Mouse (Mus musculus) embryonic fibroblast, embryonic 13.5 days (primary cell): ENCODE results near the gene Odf3l2. TPM values are rescaled to one million over a fixed set of nuclear protein-coding genes. Genes with fewer than 3 reads are reported as not detected.

Source experiments
- H3K27ac ChIP-seq: 2 replicates; pipeline ENCODE4 v1.5.1; 2012; ENCODE audit warnings: low read length, control low read depth, inconsistent platforms; ENCODE audit not compliant: insufficient read depth
- H3K4me1 ChIP-seq: 2 replicates; pipeline ENCODE4 v1.6.1; 2011; ENCODE audit warnings: low read length; ENCODE audit not compliant: control insufficient read depth, insufficient read depth
- H3K4me3 ChIP-seq: 2 replicates; pipeline ENCODE4 v1.5.1; 2011; ENCODE audit warnings: mild to moderate bottlenecking, control low read depth, low read length; ENCODE audit not compliant: insufficient read depth
- CTCF ChIP-seq: IDR thresholded peaks from 2 replicates; pipeline ENCODE4 v1.5.1; 2011; ENCODE audit warnings: mild to moderate bottlenecking, control low read depth, low read length, moderate library complexity, borderline replicate concordance; ENCODE audit not compliant: insufficient read depth
- POLR2A ChIP-seq: IDR thresholded peaks from 2 replicates; pipeline ENCODE4 v1.6.1; 2011; ENCODE audit warnings: low read depth, mild to moderate bottlenecking, control low read depth, low read length, moderate library complexity
- polyA plus RNA-seq: library from polyadenylated mRNA; stranded (reverse); fragments of >200 nt; gene quantifications from 2 replicates; pipeline ENCODE4 v1.2.4, GENCODE M21; 2011; ENCODE audit warnings: low read depth; ENCODE audit not compliant: missing spikeins, insufficient read length

Odf3l2 gene
- polyA plus RNA-seq, 1 experiment: not detected

DNA sequence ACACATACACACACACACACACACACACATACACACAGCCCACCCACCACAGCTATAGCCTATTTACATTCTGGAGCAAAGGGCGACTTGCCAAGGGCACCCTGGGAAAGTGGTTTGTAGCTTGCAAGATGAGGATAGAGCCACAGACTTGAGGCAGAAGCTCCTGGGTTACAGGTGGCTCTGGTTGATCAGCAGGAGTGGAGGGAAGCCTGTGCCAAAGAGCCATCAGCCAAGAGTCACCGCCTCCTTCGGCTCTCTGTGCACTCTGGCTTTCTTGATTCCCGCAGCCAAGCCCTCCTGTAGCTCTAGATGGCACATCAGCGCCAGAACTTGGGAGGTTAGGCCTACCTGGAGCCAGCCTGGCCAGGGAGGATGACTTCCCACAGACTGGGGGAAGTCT is 34.2 kb downstream of the Odf3l2 start:
- Histone ChIP-seq H3K4me3 (no peak overlapping the region), H3K27ac (no peak overlapping the region), H3K4me1 (no peaks in the 10 kb centered on the region)
- TF ChIP-seq CTCF (no peak), POLR2A (no peak)

DNA sequence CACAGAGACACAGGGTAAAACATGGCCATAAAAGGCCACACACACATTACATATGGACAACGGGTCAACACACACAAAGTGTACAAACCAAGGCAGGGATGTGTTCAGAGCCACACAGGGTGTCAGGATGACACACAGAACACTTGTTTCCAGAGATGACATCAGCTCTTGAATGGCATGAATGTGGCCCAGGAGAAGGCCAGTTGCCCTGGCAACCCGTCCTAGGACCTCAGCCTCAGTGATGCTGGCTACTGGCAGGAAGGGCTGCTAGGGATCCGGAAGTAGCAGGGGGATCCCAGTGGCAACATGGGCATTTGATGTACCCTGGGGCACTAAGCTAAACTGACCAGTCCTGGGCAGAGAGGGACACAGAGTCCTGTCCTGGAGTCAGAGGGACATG is 36.3 kb downstream of the Odf3l2 start:
- H3K27ac ChIP-seq: no peak overlapping the region
- no peak overlapping the region for H3K4me3 ChIP-seq
- no peaks in the 10 kb centered on the region for H3K4me1 ChIP-seq
- TF ChIP-seq POLR2A: no peak
- no peak for TF ChIP-seq CTCF

DNA sequence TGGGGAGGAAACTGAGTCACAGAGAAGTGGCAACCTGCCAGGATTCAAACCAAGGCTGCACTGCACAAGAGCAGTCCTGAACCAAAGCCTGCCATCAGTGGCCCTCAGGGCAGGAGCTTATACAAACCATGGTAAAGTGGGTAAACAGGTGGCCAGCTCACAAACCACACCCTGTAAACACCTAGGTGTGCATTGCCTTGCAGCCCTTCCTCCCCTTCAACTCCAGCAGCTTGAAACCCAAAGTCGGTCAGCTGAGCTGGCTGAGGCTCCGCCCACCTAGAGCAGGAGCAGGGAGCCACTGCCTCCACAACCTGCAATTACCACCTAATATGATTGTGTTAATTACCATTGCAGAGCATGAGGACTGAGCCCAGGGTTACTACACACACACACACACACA is 37.6 kb downstream of the Odf3l2 start:
- H3K4me3 ChIP-seq: no peak overlapping the region

DNA sequence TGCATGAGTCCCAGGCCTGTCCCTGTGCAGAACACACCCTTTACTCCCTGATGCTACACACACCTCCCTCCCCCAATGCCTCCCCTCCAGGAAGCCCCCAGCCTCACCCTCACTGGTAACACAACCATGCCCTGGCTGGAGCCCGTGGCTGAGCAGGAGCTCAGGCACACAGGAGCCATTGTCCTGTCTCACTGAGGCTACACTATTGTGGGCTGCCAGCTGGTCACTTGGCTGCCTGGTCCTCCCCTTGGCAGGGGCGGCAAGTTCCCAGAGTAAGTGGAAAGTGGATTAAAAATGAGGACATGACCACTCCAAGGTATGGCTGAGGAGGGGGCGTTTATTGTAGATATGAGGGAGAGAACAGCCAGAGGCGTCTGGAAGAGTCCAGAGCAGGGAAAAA is 39.0 kb downstream of the Odf3l2 start:
- H3K27ac ChIP-seq: no peak overlapping the region
- no peak for TF ChIP-seq CTCF
- TF ChIP-seq POLR2A: no peak
- no peaks in the 10 kb centered on the region for H3K4me1 ChIP-seq
- H3K4me3 ChIP-seq: no peak overlapping the region

More for the DNA sequence above, 37.6 kb downstream of the Odf3l2 start:
- no peak overlapping the region for H3K27ac ChIP-seq
- H3K4me1 ChIP-seq: no peaks in the 10 kb centered on the region
- no peak for TF ChIP-seq POLR2A

DNA sequence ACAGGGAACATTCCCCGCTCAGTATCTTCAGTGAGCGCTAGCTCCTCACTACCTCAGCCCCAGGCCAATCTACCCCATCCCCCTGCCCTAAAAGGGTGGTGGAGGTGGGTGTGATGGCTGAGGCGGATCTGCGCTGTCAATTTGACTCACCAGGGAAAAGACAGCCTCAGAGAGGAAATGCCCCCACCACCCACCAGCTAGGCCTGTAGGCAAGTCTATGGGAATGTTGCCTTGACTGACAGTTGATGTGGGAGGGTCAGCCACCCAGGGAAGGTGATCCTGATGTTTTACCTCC is 47.7 kb downstream of the Odf3l2 start:
- H3K4me3 ChIP-seq: no peak overlapping the region
- H3K4me1 ChIP-seq: no peaks in the 10 kb centered on the region
- no peak overlapping the region for H3K27ac ChIP-seq
- TF ChIP-seq POLR2A (no peak), CTCF (no peak)

DNA sequence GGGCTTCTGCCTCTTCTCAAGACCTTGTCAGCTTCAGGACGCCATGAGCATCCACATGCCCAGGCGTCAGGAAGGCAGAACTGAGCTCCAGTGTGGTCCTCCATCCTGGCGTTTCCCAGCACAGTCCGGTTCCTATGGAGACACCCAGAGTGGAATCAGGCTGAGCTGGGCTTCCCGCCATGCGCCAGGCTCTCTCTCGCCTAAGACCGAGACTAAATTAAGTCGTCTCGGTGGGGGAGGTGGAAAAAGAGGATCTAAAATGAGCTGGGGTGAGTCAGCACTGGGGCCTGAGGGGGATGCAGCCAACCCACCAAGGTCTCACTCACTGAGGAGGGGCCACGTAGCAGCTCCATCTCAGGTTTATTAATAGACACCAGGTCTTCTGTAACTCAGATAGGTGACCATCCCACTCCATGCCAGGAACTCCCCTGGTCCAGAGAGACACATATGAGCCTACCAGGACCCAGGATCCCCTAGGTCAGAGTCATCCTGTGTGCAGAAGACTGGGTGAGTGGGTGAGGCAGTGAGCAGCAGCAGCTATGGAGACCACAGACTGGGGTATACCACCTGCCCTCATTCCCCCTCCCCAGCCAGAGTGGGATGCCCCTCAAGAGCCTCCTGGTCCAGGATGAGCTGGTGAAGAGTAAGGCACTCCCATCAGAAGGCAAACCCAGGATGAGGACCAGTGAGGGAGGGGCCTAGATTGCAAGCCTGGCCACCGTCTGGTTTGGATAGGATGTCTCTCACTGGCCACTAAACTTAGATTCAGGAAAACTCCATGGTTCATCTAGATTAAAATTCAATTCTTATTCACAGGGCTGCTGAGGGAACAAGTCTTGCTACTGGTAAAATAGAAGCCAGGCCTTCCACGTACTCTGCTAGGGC is 48.2 kb downstream of the Odf3l2 start:
- Histone ChIP-seq H3K27ac (no peak overlapping the region), H3K4me3 (no peak overlapping the region), H3K4me1 (no peaks in the 10 kb centered on the region)
- TF ChIP-seq POLR2A (no peak), CTCF (no peak)

DNA sequence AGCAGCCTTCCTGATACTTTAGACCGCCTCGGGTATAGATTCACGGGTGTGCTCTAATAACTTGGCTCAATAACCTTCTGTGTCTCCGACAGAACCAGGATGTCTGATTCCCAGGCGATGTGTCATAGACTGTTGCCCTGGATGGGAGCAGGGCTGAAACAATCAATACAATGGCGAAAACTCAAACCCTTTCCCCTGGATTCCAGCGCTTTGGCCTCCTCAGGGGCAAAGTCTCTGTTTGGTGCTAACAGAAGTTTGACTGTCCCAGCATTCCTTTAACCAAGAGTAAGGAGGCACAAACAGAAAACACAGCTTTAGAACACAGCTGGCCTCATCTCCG is 50.0 kb downstream of the Odf3l2 start:
- no peak for TF ChIP-seq CTCF
- TF ChIP-seq POLR2A: no peak
- Histone ChIP-seq H3K4me1 (no peaks in the 10 kb centered on the region), H3K4me3 (no peak overlapping the region), H3K27ac (no peak overlapping the region)

DNA sequence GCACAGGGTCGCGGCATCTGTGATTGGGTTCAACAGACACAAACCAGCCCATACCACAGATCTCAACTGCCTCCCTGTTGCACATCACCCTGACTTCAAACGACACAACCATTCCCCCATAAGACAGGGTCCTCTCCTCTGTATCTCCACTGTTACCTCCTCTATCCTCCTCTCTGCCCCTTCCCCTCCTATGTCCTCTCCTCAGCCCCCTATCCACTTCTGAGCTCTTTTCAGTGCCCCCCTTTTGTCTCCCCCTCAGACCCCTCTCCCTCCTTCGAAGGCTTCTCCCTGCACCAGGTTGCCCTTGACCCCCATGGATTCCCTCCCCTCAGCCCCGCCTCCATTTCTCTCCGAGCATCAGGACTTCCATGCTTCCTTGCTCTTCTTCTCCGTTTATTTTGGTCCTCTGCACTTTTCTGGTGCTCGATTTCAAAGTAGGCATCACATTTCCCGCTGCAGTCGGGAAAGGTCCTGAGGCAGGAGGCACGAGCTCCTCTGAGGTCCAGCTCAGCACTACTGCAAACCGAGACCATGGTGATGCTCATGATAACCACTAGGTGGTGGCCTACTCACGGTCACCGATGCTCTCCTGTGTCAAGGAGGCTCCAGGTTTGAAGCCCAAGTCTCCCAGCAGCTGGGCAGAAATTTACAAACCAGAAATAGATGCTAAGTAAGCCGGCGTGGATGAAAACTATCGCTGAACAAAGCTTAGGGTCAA is 50.5 kb downstream of the Odf3l2 start:
- Histone ChIP-seq H3K4me3 (no peak overlapping the region), H3K27ac (no peak overlapping the region), H3K4me1 (no peaks in the 10 kb centered on the region)
- TF ChIP-seq POLR2A (no peak), CTCF (peak; percentile 98)

DNA sequence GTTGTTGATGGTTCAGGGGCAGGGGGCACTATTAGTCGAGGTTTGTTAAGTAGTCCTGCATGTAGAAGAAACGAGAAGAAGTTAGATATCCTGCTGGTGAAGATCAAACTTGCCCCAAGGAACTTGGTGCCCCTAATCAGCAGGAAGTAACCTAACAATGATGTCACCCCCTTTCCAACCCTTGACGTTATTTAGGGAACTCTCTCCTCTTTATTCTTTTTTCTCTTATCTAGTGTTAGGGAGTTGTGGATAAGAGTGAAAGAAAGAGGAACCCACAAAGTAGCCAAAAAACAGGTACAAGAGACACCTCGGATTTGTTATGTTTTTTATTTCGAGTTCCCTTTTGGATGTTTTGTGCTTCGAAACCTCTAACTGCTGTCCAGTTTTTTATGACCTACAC is 51.4 kb downstream of the Odf3l2 start:
- no peaks in the 10 kb centered on the region for H3K4me1 ChIP-seq
- TF ChIP-seq CTCF (no peak), POLR2A (no peak)
- H3K4me3 ChIP-seq: no peak overlapping the region

DNA sequence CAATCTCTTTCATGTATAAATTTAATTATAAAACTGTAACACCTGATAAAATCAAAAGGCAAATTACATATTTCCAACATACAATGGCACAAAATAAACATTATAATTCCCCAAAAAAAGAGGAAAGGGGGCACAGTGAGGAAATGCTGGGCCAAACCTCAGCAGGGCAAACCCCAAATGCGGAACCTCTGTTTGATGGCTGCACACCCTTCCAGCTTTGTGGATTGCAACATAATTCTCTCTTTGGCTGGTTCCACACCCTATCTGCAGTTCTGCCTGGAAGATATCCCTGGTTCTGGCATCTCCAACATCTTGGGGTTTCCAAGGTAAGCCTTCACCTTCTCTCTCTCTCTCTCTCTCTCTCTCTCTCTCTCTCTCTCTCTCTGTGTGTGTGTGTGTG is 54.8 kb downstream of the Odf3l2 start:
- TF ChIP-seq CTCF (no peak), POLR2A (no peak)
- H3K27ac ChIP-seq: no peak overlapping the region
- H3K4me1 ChIP-seq: no peaks in the 10 kb centered on the region
- no peak overlapping the region for H3K4me3 ChIP-seq

More for the DNA sequence above, 51.4 kb downstream of the Odf3l2 start:
- no peak overlapping the region for H3K27ac ChIP-seq

Other genes starting within 250 kb of the Odf3l2 start
- not detected in 2 replicates for gene Vmn2r83, start 177.0 kb downstream of the Odf3l2 start, polyA plus RNA-seq
- gene Plpp2, start 111.9 kb downstream of the Odf3l2 start, polyA plus RNA-seq: 23.5 and 39.4 TPM in 2 replicates
- 24.7 and 33.6 TPM in 2 replicates for gene Mier2, start 90.5 kb downstream of the Odf3l2 start, polyA plus RNA-seq
- gene Theg, start 58.4 kb downstream of the Odf3l2 start, polyA plus RNA-seq: not detected in 2 replicates
- 0.19 TPM in 1 of 2 replicates, not detected in the other for gene C2cd4c, start 31.7 kb downstream of the Odf3l2 start, polyA plus RNA-seq
- 15.0 and 18.7 TPM in 2 replicates for gene Shc2, start 7.8 kb downstream of the Odf3l2 start, polyA plus RNA-seq
- not detected in 2 replicates for gene Madcam1, start 18.8 kb upstream of the Odf3l2 start, polyA plus RNA-seq
- gene Tpgs1, start 23.6 kb upstream of the Odf3l2 start, polyA plus RNA-seq: 15.5 and 16.0 TPM in 2 replicates
- 117 and 149 TPM in 2 replicates for gene Cdc34, start 36.5 kb upstream of the Odf3l2 start, polyA plus RNA-seq
- gene Gzmm, start 43.3 kb upstream of the Odf3l2 start, polyA plus RNA-seq: 0.65 TPM in 1 of 2 replicates, not detected in the other
- gene Bsg, start 58.8 kb upstream of the Odf3l2 start, polyA plus RNA-seq: 766 and 774 TPM in 2 replicates
- 0.91 and 1.9 TPM in 2 replicates for gene Hcn2, start 70.9 kb upstream of the Odf3l2 start, polyA plus RNA-seq
- gene Polrmt, start 100.8 kb upstream of the Odf3l2 start, polyA plus RNA-seq: 14.9 TPM in 2 replicates
- 0.23 TPM in 1 of 2 replicates, not detected in the other for gene Fgf22, start 109.3 kb upstream of the Odf3l2 start, polyA plus RNA-seq
- gene Rnf126, start 121.2 kb upstream of the Odf3l2 start, polyA plus RNA-seq: 38.4 and 39.5 TPM in 2 replicates
- 21.9 and 42.7 TPM in 2 replicates for gene Fstl3, start 131.5 kb upstream of the Odf3l2 start, polyA plus RNA-seq
- gene Prss57, start 145.2 kb upstream of the Odf3l2 start, polyA plus RNA-seq: not detected in 2 replicates
- gene Palm, start 147.8 kb upstream of the Odf3l2 start, polyA plus RNA-seq: 45.2 and 54.0 TPM in 2 replicates
- gene Misp, start 175.3 kb upstream of the Odf3l2 start, polyA plus RNA-seq: not detected in 2 replicates
- 351 and 422 TPM in 2 replicates for gene Ptbp1, start 208.7 kb upstream of the Odf3l2 start, polyA plus RNA-seq
- not detected in 2 replicates for gene Prtn3, start 228.7 kb upstream of the Odf3l2 start, polyA plus RNA-seq
- gene Plppr3, start 228.9 kb upstream of the Odf3l2 start, polyA plus RNA-seq: 3.1 and 4.9 TPM in 2 replicates
- not detected in 2 replicates for gene Elane, start 240.5 kb upstream of the Odf3l2 start, polyA plus RNA-seq
- not detected in 2 replicates for gene Cfd, start 245.1 kb upstream of the Odf3l2 start, polyA plus RNA-seq